ENCODE assay signal across 8 mouse cellular contexts in genomic region chr7:141924917-141925316, GRCm38 (mm10). TPM values are rescaled to one million over a fixed set of nuclear protein-coding genes. Genes with fewer than 3 reads are reported as not detected.
DNase-seq lines count a peak whose midpoint lies in the region; ATAC-seq and TF ChIP-seq lines count a peak whose summit lies in the region.

No protein-coding gene starts in this region.

- TF ChIP-seq CTCF in bone marrow macrophage, adult 2 months (IDR thresholded peaks at IDR 0.05; ENCODE audit: low read depth, low read length): peak; percentile 97
- peak; percentile 58 for TF ChIP-seq CTCF in embryonic fibroblast, embryonic 13.5 days (IDR thresholded peaks at IDR 0.05; ENCODE audit: borderline replicate concordance, insufficient read depth, low read length)
- TF ChIP-seq CTCF in lung, embryonic 14.5 days (IDR thresholded peaks at IDR 0.05; ENCODE audit: low read depth): peak; percentile 91

- no peak overlapping the region for H3K4me3 ChIP-seq in bone marrow macrophage, adult 2 months (ENCODE audit: insufficient read depth, low read length)
- no peak overlapping the region for H3K4me3 ChIP-seq in embryonic fibroblast, embryonic 13.5 days (ENCODE audit: insufficient read depth, low read length)
- H3K4me3 ChIP-seq in lung, embryonic 14.5 days (ENCODE audit: low read depth, low read length): no peak overlapping the region

- TF ChIP-seq POLR2A in bone marrow macrophage, adult 2 months (IDR thresholded peaks at IDR 0.05; ENCODE audit: borderline replicate concordance, low read depth, low read length): no peak
- no peak for TF ChIP-seq POLR2A in embryonic fibroblast, embryonic 13.5 days (IDR thresholded peaks at IDR 0.05; ENCODE audit: low read depth, low read length)

- no peak overlapping the region for H3K9ac ChIP-seq in lung, embryonic 14.5 days

- H3K27me3 ChIP-seq in lung, embryonic 14.5 days (ENCODE audit: insufficient read depth, low read length): no peaks in the 10 kb centered on the region

- H3K9me3 ChIP-seq in lung, embryonic 14.5 days (ENCODE audit: low read depth, low read length): no peaks in the 10 kb centered on the region

- no peak overlapping the region for H3K27ac ChIP-seq in bone marrow macrophage, adult 2 months (ENCODE audit: insufficient read depth, low read depth, low read length)
- no peak overlapping the region for H3K27ac ChIP-seq in embryonic fibroblast, embryonic 13.5 days (ENCODE audit: insufficient read depth, low read length)
- H3K27ac ChIP-seq in lung, embryonic 14.5 days (ENCODE audit: low read depth): no peak overlapping the region

- ATAC-seq in lung, embryonic 14.5 days (ENCODE audit: insufficient read depth): no peak

- H3K4me1 ChIP-seq in bone marrow macrophage, adult 2 months (ENCODE audit: control insufficient read depth, insufficient read depth, low read length): no peaks in the 10 kb centered on the region
- H3K4me1 ChIP-seq in embryonic fibroblast, embryonic 13.5 days (ENCODE audit: control insufficient read depth, insufficient read depth, low read length): no peaks in the 10 kb centered on the region
- no peaks in the 10 kb centered on the region for H3K4me1 ChIP-seq in lung, embryonic 14.5 days (ENCODE audit: insufficient read depth)

- DNase-seq in 3134 (ENCODE audit: extremely low read depth, insufficient read length, low spot score): peak; percentile 31
- peak; percentile 82 for DNase-seq in CD4-positive, CD25-positive, alpha-beta regulatory T cell, adult 2 months (ENCODE audit: low read depth, low spot score)
- DNase-seq in hindlimb bud, embryonic 11.5 days (ENCODE audit: extremely low spot score, low read depth, low spot score): peak; percentile 52
- DNase-seq in lung, embryonic 14.5 days: peak; percentile 83
- DNase-seq in right cerebral cortex, adult 18-20 months: peak; percentile 52
- peak; percentile 64 for DNase-seq in urinary bladder, postnatal 14 days (ENCODE audit: low spot score)

- 7% methylated on average over 7 of the region's 7 CpGs for WGBS in lung, embryonic 14.5 days

- no peak overlapping the region for H3K4me2 ChIP-seq in lung, embryonic 14.5 days

- H3K36me3 ChIP-seq in lung, embryonic 14.5 days (ENCODE audit: insufficient read depth): no peaks in the 10 kb centered on the region

RNA-seq across cellular contexts. Expression of gene Tollip, which starts 6.6 kb away (rescaled TPM):
- 37.2 and 39.1 TPM in 2 replicates for polyA plus RNA-seq in bone marrow macrophage, adult 2 months (2012; ENCODE audit: insufficient read depth, insufficient read length, missing spikeins)
- 40.3 and 43.8 TPM in 2 replicates for polyA plus RNA-seq in embryonic fibroblast, embryonic 13.5 days (2011; ENCODE audit: insufficient read length, low read depth, missing spikeins)
- polyA plus RNA-seq in lung, embryonic 14.5 days (2014; fragmentation: Nextera tagmentation; extraction: Ambion mirVana): 50.3 and 54.5 TPM in 2 replicates

RNA-seq across cellular contexts. Expression of gene Brsk2, which starts 24.6 kb away (rescaled TPM):
- polyA plus RNA-seq in bone marrow macrophage, adult 2 months (2012; ENCODE audit: insufficient read depth, insufficient read length, missing spikeins): not detected in 2 replicates
- polyA plus RNA-seq in embryonic fibroblast, embryonic 13.5 days (2011; ENCODE audit: insufficient read length, low read depth, missing spikeins): not detected in 2 replicates
- polyA plus RNA-seq in lung, embryonic 14.5 days (2014; fragmentation: Nextera tagmentation; extraction: Ambion mirVana): 0.81 and 0.88 TPM in 2 replicates

Comparison
In these comparisons a context has a peak if more than half of its experiments do, and no peak if none do; other contexts are left out.
1. DNase-seq: peak in every context shown above with its lines; median percentile 83 in lung, embryonic 14.5 days; 82 in CD4-positive, CD25-positive, alpha-beta regulatory T cell, adult 2 months; 64 in urinary bladder, postnatal 14 days; 52 in hindlimb bud, embryonic 11.5 days; 52 in right cerebral cortex, adult 18-20 months; 31 in 3134.